Mouse (Mus musculus) olfactory bulb, adult 2 months (tissue): ENCODE measurements around the gene Klf6.

ENCODE experiments used
- CTCF ChIP-seq: fragments of 200-500 bp; IDR thresholded peaks from 2 replicates; pipeline ENCODE4 v1.5.1; 2012; ENCODE audit warnings: low read depth, mild to moderate bottlenecking, low read length, moderate library complexity; ENCODE audit not compliant: insufficient read depth
- POLR2A ChIP-seq: fragments of 200-500 bp; IDR thresholded peaks from 2 replicates; pipeline ENCODE4 v1.6.1; 2012; ENCODE audit warnings: mild to moderate bottlenecking, low read depth, low read length, moderate library complexity; ENCODE audit not compliant: insufficient read depth

DNA sequence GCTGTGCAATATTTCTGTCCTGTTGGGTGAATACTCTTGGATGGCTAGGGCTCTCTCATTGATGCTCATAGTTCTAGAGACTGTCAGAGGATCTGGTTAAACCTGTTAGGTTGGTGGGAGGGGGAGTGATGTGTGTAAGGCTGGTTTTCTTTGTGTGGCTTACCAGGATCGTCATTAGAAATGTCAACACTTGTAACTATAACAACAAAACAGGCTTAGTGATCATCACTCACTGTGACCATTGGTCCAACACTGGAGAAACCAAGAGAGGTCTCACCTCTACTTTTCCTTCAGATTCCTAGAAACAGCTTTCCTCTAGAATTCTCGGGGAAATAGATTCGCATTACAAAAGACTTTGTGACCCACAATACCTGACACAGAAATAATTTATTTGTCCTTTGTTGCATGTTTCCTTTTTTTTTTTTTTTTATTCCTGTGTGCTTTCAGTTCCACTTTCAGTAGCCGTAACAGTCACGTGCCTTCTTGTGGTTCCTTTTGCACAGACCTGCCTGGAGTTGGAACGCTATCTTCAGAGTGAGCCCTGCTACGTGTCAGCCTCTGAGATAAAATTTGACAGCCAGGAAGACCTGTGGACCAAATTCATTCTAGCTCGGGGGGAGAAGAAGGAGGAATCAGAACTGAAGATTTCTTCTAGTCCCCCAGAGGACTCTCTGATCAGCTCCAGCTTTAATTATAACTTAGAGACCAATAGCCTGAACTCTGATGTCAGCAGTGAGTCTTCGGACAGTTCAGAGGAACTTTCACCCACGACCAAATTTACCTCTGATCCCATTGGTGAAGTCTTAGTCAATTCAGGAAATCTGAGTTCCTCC, 3.2 kb downstream of the Klf6 start:
- TF ChIP-seq CTCF = no peak
- TF ChIP-seq POLR2A = no peak
